Mouse (Mus musculus) intestine, postnatal 0 days (tissue): ENCODE measurements at regions not wholly inside any gene's neighbourhood (a gene's known extent, or its start where the extent isn't known, plus 50 kb on each side); places are given as distances from the start of the nearest gene placed in this dataset.

Experiments used
- ATAC-seq: fragments of 200-750 bp; cut with Nextera tagmentation; 2 replicates; pipeline ENCODE4 v1.8.0; 2017; ENCODE audit warnings: mild to moderate bottlenecking, moderate TSS enrichment, moderate library complexity
- H3K27ac ChIP-seq: fragments of 300-500 bp; sonication (generic); 2 replicates; pipeline ENCODE4 v1.5.1; 2014; ENCODE audit warnings: mild to moderate bottlenecking, low read depth, low read length, moderate library complexity
- H3K27me3 ChIP-seq: fragments of 300-500 bp; sonication (generic); replicated peaks from 2 replicates; pipeline ENCODE4 v1.6.1; 2014; ENCODE audit warnings: low read length, mixed read lengths; ENCODE audit not compliant: control insufficient read depth, insufficient read depth
- H3K36me3 ChIP-seq: fragments of 300-500 bp; sonication (generic); 2 replicates; pipeline ENCODE4 v1.6.1; 2014; ENCODE audit warnings: mild to moderate bottlenecking, moderate library complexity; ENCODE audit not compliant: control insufficient read depth, insufficient read depth
- H3K4me1 ChIP-seq: fragments of 300-500 bp; sonication (generic); replicated peaks from 2 replicates; pipeline ENCODE4 v1.6.1; 2014; ENCODE audit warnings: antibody characterized with exemption, low read length, mixed read lengths; ENCODE audit not compliant: control insufficient read depth, insufficient read depth
- H3K4me2 ChIP-seq: fragments of 300-500 bp; sonication (generic); replicated peaks from 2 replicates; pipeline ENCODE4 v1.6.1; 2014; ENCODE audit warnings: low read depth, mild to moderate bottlenecking, moderate library complexity
- H3K4me3 ChIP-seq: fragments of 300-500 bp; sonication (generic); 2 replicates; pipeline ENCODE4 v1.5.1; 2014; ENCODE audit warnings: low read depth, low read length
- H3K9ac ChIP-seq: fragments of 300-500 bp; sonication (generic); 2 replicates; pipeline ENCODE4 v1.6.1; 2014; ENCODE audit warnings: mild to moderate bottlenecking, low read depth, low read length
- H3K9me3 ChIP-seq: fragments of 300-500 bp; sonication (generic); 2 replicates; pipeline ENCODE4 v1.6.1; 2016; ENCODE audit warnings: mixed run types; ENCODE audit not compliant: control insufficient read depth
- CTCF ChIP-seq: sonication (generic); IDR thresholded peaks from 2 replicates; pipeline ENCODE4 v1.5.1; 2016; ENCODE audit warnings: low read depth, mild to moderate bottlenecking, control low read depth, antibody characterized with exemption, moderate library complexity
- WGBS: fragments of 180-500 bp; shearing (Covaris S2); extraction: QIAGEN DNeasy Blood & Tissue Kit; methylation state at CpG from one replicate; pipeline ENCODE4 v1.1.7; 2014; 5-methylcytosine and 5-hydroxymethylcytosine counted together

DNA sequence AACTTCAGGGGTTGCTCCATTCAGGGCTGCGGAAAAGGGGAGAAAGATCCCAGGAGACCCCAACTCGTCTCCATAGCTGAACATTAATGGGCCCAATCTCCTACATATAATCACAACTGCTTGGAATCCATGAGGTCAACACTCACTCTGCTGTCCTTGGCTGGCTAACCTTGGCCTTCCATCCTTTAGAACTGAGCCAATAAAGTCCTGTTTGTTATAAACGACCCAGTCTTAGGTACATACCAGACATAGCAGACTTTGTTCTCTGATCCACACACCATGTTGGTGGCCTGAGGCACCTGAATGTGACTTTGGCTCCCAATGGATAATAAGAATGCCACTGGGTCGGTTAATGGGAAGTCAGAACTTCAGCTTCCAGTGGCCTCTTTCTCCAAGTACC, 157.4 kb downstream of the Auh start:
- no peak overlapping the region for H3K9ac ChIP-seq
- H3K27me3 ChIP-seq, result no peaks in the 10 kb centered on the region
- 0 out of 2 replicates have a peak, but pooled peaks cover 4% of the 10 kb centered on the region for H3K4me1 ChIP-seq
- H3K9me3 ChIP-seq, result no peaks in the 10 kb centered on the region
- 80% methylated on average over 4 of the region's 4 CpGs for WGBS
- H3K4me3 ChIP-seq, result no peak overlapping the region
- H3K27ac ChIP-seq, result no peak overlapping the region
- H3K4me2 ChIP-seq, result no peak overlapping the region
- no peak for ATAC-seq
- TF ChIP-seq CTCF, result no peak
- no peaks in the 10 kb centered on the region for H3K36me3 ChIP-seq

DNA sequence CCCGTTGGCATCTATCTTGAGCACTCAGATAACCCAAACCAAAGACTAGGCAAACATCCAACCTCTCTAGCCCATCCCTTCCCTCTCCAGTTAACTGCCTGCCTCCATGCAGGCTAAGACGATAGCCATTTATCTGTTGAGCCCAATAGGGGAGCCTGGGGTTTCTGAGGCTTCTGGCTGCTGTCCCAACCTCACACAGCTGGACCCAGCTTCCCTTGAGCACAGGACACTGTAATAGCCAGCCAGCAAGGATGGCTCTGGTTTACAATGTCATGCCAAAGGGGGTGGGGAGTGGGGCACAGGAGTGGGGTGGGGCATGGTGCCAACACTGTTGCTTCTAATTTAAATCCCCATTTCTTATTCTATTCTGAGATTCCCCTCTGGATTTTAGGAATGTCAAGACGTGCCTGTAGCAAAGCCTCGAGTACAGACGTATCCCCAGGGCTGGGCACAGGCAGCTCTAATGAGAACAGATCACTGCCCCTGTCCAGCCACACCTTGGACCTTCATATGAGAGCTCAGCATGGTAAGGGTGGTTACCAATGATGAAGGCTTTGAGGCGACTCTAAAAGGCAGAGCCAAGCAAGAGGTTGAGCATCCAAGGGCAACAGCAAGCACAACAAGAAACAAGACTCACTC, 152.0 kb downstream of the Auh start:
- Histone ChIP-seq H3K4me1 (no peaks in the 10 kb centered on the region), H3K27me3 (no peaks in the 10 kb centered on the region), H3K9me3 (no peaks in the 10 kb centered on the region), H3K4me2 (no peak overlapping the region), H3K9ac (no peak overlapping the region), H3K4me3 (no peak overlapping the region), H3K36me3 (no peaks in the 10 kb centered on the region), H3K27ac (no peak overlapping the region)
- WGBS, result 63% methylated on average over 6 of the region's 6 CpGs
- no peak for ATAC-seq
- TF ChIP-seq CTCF, result no peak

DNA sequence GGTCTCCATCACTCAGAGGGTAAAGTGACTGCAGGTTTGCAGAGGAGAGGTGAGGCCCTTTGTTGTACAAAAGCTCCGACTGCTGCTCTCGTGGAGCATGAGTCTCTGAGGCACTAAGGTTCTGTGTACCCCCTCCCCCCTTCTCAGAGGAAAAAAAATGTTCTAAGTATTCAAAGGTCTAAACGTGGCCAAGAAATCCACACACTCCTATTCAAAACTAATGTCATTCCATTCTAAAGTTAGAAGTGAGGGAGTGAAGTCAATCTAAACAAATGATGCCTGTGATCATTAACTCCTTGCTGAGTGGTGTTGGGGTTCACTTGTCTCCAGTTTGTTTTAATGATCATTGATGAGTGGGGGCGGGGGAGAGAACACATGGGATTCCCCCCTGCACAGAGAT, 150.6 kb downstream of the Auh start:
- ATAC-seq, result no peak
- WGBS, result 42% methylated on average over 4 of the region's 4 CpGs
- Histone ChIP-seq H3K27me3 (no peaks in the 10 kb centered on the region), H3K4me1 (no peaks in the 10 kb centered on the region), H3K4me2 (no peak overlapping the region), H3K36me3 (no peaks in the 10 kb centered on the region), H3K4me3 (no peak overlapping the region), H3K27ac (no peak overlapping the region), H3K9me3 (no peaks in the 10 kb centered on the region), H3K9ac (no peak overlapping the region)
- TF ChIP-seq CTCF, result no peak
